Mouse (Mus musculus): ENCODE measurements around the gene Lrtm2.

GRCm38 (mm10) chr6:119373000-119373705 lies 42.6 kb upstream of the Lrtm2 start:
- TF ChIP-seq CTCF (IDR thresholded peaks at IDR 0.05; ENCODE audit: low read depth, low read length) (no peak), POLR2A (IDR thresholded peaks at IDR 0.05; ENCODE audit: extremely low read depth, insufficient read depth, low read length) (no peak)
